Mouse (Mus musculus): ENCODE data around the gene Slitrk4.

The Slitrk4 gene

GRCm38 (mm10) chrX:64276290-64277125, at the start of gene Slitrk4:
Gene Slitrk4 (minus strand): TSS chrX:64276996.
- no peak for DNase-seq

GRCm38 (mm10) chrX:64319501-64319900, 42.7 kb upstream of the Slitrk4 start:
- no peak for DNase-seq

- DNase-seq, result no peak
Measured at GRCm38 (mm10) chrX:64277991-64278301, 1.1 kb upstream of the Slitrk4 start.

GRCm38 (mm10) chrX:64277126-64277990, 562 bp upstream of the Slitrk4 start:
- no peak for DNase-seq

GRCm38 (mm10) chrX:64275501-64276289, 1.1 kb downstream of the Slitrk4 start:
- no peak for DNase-seq

GRCm38 (mm10) chrX:64263481-64263880, 13.3 kb downstream of the Slitrk4 start:
- DNase-seq, result no peak

Data from kidney, postnatal 14 days (tissue).